Mouse (Mus musculus): ENCODE results near the gene Pla1a.
"Not testable (repeated sequence)": the region's sequence is repeated elsewhere in the genome, so short reads cannot be mapped to it uniquely, and the experiment has no call there.

Pla1a gene

DNA sequence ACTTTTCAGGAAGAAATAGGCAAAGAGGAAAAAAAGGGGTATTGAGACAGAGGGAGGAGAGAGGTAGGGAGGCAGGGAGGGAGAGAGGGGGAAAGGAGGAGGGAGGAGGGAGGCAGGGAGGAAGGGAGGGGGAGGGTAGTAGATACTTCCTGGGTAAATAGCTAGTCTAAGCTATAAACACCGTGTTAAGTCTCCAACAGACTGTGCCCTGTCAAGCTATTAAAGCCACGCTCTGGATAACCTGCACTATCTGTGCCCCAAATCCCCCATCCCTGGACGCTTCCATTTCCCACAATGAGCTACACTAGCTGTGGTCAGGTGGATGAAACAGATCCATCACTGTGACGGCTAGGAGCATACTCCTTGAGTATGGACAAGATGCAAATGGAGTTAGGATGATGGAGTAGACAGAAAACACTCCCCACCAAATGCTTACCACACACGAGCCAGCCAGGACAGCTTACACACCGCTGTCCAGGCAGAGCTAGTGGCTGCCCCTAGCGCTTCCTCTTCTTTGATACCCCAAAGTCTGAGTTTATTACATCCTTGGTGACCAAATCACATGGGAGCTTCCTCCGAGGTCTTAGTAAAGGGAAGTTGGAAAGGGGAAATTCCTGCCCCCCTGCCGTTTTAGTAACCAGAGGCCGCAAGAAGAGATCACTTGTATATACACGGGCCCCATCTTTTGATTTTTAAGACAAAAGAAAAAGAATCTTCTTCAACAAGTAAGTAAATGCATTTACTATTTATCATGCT lies 24.0 kb upstream of the Pla1a start:
- DNase-seq = no peak

DNA sequence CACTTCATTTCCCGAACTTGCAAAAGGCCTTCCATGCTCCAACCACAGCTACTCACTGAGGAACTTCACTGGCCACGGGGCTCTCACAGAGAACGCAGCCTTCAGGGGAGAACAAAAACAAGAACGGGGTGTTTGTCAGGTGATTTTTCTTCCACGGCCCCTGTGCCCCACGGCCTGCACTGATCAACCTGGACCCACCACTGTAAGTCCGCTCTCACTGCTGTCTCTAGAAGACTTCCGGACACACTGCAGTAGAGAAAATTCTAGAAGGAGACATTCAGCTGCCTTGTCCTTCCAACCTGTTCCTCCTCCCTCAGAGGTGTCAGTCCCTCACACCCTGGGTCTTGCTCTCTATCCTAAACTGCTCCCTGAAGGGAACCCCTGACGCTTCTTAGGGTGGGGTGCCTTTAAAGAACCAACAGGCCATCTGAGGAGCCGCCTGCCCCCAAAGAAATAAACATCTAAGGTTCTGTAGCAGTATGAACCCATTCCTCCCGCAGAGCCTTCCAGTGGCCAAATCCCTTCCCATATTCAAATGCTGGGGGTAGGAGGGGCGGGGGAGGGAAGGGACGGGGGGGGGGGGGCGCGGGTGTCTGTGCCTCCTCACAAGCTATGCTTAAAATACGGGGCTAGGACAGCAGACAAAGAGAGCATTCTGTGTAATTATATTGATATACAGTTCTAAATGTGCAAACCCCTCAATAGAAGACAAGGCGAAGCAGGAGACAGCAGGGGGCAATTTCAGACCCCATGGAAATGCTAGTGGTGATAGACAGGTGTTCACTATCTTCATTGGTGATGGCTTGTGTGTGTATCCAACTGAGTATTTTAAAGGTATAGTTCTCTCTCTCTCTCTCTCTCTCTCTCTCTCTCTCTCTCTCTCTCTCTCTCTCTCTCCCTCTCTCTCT lies 22.8 kb upstream of the Pla1a start, which contains the start of gene Cd80:
Cd80 (plus strand) TSS at position 51 of the 908 bp plus-strand sequence.
- DNase-seq = no peak

DNA sequence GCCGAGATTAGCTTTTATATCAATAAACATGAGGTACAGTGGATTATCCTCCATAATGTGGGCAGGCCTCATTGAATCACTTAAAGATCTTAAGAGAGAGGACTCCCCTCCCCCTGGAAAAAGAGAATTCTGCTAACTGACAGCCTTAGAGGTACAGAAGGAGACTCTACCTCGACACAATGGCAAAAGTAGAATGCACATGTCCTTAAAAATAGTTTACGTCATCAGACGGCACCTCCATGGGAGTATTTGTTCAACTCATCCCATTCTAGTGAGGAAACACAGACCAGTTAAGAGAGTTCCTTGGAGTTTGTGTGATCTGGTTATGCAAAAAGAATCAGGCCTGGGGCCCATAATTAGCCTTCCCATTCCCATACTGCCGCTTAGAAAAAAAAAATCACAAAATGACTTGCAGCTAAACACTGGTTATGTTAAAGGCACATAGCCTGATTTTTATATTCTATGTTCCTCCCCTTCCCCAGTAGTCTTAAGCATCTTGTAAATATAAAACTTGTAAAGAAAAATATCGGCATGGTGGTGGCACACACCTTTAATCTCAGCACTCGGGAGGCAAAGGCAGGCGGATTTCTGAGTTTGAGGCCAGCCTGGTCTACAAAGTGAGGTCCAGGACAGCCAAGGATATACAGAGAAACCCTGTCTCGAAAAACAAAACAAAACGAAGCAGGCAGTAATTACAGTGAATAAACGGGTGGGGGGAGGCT lies 21.7 kb upstream of the Pla1a start:
- no peak for DNase-seq

DNA sequence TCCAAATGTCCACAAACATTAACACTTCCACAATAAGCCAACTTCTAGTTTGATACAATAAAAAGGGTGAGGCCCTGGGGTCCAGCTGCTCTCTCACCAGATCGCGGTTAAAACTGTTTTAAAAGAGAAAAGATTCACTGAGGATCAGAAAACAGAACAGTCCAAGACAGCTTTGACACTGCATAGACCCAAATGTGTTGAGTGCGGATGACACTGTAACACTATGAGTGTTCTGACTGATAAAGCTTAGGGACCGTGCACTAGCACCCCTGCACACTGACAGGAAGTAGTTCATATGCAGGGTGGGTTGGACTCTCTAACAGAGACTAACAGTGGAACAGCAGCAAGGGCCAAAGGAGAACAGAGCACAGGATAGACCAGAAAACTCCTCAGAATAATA lies 21.0 kb upstream of the Pla1a start:
- no peak for DNase-seq

DNA sequence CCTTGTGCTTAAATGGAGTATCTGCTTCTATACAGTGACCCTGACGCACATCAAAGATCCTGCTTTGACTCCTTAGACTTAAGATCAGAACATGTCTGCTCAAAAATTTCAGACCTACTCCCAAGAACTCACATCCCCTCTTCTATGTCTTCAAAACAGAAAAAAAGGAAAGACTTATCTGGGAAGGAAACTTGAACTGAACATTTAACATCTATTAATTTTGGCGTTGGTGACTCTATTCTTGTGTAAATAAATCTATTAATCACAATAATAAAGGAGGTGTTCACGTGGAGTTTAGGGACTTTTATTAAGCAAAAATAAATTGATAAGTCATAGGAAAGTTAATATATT lies 20.2 kb upstream of the Pla1a start:
- DNase-seq = no peak

DNA sequence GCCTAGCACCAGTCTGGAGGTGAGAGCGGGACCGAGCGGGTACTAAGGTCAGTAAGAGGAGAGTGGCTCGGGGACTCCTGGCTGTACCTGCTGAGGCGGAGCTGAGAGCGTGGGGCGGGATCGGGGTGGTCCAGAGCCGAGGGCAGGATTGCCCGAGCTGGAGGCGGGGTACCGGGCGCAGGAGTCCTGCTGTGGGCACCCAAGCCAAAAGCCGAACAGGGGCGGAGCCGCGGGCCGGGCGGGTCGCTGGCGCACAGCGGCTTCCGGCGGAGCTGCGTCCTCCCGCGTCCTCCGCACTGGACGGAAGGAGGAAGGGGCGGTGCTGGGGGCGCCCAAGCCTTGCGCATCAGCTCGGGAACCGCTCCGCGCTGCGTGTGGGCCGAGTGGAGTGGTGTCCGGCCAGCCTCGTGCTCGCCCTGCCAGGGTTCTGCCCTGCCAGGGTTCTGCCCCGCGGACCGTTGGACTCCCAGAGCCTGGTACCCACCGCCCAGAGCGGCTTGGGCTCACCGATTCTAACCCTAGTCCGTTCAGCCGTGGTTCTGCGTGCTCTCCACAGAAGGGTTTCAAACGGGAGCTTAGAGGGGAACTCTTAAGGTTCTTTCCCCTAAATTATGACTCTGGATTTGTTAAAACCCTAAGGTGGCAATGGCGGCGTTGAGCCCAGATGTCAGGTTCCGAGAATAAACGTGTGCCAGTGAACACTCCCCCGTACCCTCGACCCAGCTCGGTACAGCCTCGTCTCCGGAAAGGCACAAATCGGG lies 19.7 kb upstream of the Pla1a start, which contains the start of gene Adprh:
Adprh (minus strand) TSS at position 262 of the 761 bp plus-strand sequence.
- peak; percentile 88 for DNase-seq

DNA sequence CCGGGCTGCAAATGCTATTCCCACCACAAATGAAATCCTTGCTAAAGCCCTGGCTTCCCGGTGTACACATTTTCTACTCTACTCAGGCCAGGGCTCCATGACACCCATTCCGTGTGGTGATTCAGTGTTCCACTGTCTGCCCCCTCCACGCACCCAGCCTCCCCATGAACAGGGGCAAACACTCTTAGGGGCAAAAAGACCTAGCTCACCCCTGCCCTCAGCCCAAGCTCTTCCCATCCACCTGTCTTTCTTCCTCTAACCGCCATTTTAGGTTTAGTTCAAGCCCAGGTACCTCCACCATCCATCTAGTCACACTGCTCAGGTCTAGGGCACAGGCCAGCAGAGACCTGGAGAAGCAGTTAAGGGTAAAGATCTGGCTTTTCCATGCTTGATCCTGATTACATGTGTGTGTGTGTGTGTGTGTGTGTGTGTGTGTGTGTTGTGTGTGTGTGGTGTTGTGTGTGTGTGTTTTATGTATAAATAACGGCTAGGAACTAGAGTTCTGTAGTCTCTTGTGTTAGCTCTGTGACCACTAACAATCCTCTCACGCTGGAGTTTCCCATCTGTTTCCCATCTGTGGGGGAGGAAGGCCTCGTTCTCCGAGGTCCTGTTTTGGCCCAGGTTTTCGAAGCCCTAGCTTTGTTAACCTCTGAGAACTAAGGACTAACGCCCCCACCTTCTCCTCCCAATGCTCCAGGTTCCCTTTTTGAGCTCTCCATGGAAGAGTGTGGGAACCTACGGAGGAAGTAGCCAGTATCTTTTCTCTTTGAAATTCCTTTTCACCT lies 18.7 kb upstream of the Pla1a start:
- DNase-seq = no peak

DNA sequence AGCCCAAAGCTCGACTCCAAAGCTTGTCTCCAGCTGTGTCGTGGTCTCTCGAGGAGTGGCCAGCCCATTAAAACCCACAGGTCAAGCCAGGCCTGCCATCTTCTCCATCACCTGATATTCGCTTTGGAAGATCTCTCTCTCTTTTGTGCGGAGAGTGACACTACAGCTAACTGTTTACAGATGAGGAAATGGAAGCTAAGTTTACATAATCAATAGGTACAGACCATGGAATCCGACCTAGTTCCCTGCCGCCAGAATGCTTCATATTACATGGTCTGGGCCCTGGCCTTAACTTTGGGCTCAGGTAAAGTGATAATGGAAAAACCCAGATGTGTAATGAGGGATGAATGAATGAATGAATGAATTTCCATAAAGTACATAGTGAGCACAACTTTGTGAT lies 17.8 kb upstream of the Pla1a start:
- DNase-seq = no peak

DNA sequence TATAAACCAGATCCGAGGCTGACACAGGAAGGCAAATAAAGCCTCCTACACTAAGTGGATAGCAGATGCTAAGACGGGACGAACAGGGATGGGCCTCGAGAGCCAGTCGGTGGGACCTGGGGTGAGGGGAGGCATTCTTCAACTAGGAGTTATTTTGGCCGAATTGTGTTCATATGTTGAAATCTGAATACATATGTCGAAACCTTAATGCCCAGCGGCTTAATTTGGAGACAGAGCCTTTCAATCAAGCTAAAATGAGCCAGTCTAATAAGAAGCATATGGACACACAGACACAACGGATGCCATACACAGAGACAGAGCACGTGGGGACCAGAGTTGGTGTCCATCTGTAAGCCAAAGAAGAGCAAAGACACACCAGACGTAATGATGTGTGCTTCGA lies 15.5 kb upstream of the Pla1a start:
- no peak for DNase-seq

DNA sequence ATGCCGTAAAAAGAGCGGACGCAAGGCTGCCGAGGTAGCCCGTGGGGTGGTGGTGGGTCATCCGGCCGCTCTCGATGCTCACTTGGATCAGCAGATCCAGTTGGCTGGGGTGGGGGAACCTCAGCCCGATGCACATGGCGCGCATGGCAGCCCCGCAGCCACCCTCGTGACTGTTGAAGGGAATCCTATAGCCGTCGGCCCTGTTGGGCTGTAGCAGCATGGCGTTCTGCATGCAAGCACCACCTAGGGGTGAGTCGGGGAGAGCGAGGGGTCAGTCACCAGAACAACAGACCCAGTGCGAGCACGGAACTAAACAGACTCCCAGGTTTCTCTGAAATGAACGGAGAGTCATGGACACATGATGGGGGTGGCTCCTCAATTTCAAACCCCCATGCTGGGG lies 14.4 kb upstream of the Pla1a start:
- DNase-seq = no peak

DNA sequence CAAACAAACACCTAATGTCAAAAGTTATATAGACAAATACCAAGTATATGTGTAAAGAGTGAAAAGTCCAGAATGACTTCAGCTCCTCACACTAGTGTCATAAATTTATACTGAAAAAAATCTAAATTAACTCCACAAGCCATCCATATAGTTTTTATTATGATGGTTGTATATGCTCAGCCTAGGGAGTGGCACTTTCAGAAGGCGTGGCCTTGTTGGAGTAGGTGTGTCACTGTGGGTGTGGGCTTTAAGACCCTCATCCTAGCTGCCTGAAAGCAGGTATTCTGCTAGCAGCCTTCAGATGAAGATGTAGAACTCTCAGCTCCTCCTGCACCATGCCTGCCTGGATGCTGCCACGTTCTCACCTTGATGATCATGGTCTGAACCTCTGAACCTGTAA lies 13.2 kb upstream of the Pla1a start:
- DNase-seq = not testable (repeated sequence)

DNA sequence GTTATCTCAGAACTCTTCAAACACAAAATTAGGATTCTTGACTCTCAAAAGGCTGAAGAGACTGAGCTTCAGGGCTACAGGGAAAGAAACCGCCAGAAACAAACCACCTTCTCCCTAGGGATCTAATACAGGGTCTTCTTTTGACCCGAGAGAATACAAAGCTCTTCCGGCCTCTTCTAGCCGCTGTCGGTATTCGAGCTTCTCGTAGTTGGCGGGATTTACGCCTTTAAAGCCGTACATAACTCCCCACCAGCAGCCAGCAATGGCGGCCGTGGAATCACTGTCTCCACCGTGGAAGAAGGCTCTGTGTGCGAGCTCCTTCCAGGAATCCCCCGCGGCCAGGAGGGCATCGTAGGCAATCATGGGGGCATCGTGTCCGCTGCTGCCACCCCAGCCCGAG lies 12.6 kb upstream of the Pla1a start:
- DNase-seq = no peak

DNA sequence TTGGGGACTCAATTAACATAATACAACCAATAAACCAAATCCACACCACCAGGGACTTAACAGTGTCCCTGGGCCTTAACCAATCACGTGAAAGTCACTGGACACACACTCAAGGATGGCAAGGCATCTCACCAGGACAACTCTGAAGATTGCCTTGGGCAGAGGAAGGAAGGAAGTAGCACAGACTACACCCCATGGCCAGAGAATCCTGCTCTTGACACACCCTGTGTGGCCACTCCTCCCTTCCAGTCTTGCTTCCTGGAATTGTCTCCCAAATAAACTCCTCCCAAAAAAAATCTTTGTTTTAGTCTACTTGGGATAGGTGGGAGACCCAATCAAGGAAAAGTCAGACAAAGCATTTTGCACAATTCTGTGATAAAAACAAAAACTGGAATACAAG lies 12.1 kb upstream of the Pla1a start:
- no peak for DNase-seq

DNA sequence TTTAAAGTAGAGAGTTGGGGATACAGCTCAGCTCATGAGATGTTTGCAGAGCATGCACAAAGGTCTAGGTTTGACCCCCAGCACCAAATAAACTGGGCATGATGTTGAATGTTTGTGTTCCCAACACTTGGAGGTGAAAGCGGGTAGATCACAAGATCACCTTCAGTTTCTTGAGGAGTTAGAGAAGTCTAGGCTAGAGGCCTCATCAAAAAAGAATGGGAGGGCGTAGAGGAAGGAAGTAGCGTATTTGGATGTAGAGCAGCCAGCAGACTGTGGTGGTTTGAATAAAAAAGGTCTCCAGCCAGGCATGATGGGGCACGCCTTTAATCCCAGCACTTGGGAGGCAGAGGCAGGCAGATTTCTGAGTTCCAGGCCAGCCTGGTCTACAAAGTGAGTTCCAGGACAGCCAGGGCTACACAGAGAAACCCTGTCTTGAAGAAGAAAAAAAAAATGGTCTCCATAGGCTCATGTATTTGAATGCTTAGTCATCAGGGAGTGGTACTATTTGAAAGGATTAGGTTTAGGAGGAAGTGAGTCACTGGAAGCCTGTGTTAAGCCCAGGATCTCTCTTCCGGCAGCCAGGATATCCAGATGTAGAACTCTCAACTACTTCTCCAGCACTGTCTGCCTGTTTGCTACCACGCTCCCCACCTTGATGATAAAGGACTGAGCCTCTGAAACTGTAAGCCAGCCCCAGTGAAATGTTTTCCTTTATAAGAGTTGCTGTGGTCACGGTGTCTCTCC lies 10.9 kb upstream of the Pla1a start:
- DNase-seq = no peak

DNA sequence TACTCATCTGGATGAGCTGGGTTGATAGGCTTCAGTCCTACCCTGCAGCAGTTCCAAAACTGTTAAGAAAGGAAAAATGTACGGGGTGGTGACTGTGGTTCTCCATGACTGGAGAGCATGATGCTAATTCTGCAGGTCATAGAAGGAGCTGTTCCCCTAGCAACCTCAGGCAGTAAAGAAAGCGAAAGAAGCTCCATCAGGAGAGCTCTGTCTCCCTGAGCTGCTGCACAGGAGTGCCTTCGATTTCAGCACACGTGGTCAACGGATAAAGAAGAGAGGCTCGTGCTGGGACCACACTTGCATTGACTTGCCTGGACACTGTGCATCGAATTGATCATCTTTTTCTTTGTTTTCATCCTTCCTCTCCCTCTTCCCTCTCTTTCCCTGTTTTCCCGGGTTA lies 9.3 kb upstream of the Pla1a start:
- DNase-seq = no peak

DNA sequence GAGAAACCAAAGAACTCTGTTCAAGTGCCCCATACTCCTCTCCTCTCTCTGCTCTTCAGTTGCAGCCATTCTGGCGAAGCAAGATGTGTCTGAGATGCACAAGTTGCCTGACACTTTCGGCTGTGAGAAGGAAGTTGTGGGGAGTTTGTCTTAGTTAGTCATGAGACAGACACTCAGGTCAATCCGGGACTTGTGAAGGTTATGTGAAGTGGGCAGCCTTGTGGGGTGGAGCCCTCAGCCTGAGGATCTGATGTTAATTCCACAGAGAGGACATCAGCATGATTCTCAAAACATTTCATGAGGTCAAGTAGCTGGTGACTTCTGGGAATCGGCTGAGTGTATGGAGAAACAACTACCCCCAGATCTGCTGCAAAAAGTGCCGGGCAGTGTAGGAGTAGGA lies 8.7 kb upstream of the Pla1a start:
- DNase-seq = no peak

DNA sequence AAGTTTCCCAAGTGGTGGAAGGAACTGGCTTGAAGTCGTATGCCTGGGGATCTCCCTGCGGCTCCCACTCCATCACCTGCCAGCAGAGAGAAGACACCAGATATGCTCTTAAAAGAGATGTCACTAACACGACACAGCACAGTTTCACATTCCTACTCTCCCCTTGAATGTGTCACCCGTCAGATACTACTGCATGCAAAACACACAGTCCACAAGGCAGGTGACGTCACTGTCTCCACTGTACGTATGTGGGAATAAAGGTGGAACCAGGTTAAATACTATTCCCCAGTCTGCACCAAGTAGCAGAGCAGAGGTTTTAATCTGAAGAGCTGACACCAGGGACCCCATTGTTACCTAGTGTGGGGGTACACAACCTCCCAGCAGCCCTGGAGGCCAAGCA lies 7.5 kb upstream of the Pla1a start:
- no peak for DNase-seq

DNA sequence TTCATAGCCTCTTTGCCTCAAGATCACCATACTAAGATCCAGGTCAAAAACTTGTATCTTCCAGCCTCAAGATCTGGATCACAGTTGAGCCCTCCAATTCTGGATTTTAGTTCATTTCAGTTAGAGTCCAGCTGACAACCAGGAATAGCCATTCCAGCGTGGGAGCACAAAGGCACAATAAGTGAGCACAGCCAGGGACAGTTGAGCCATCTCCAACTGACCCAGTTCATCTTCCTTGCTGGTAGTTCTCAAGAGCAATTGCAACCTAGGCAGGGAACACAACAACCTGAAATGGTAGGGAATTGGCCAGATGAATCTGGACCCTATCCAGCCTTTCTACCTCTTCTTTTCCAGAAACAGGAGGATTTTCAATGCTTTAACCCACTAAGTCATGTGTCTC lies 6.2 kb upstream of the Pla1a start:
- no peak for DNase-seq

DNA sequence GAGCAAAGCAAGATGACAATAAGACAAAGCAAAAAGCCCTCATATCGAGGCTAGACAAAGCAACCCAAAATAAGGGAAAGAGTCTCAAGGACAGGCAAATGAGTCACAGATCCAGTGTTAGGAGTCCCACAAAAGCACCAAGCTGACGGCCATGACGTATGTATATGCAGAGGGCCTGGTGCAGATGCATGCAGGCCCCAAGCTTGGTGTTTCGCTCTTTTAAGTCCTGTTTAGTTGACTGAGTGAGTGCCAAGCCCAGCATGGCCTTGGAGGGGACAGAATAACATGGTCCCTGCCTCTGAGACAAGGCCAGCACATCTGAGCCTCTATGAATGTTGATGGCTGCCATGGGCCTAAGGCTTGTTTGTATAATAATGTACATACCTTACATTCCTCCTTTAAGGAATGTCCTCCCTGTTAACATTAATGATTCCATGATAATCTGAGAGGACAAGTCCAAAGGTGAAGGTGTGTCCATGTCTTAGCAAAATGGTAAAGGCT lies 1.4 kb upstream of the Pla1a start:
- no peak for DNase-seq

DNA sequence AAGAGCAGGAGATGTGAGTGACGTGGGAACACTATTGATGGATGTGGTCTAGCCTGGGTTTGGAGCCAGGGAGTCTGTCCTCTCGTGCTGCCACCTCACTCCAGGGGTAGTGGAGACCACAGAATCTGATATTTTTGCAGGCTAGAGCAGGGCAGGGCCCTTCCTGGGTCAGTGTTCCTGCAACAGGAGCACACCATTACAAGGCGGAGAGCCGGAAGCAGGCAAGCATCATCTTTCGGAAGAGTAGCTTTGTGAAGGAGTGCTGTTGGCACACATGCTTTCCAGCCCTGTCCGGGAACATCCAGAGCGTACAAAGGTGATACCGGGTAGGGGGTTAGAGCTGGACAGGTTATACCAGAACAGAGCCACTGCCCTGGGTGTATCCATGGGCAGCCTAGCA lies 569 bp upstream of the Pla1a start:
- DNase-seq = no peak
